Mouse (Mus musculus) ES-E14 (cell line): ENCODE data around the gene Nos1ap. TPM values are rescaled to one million over a fixed set of nuclear protein-coding genes. Genes with fewer than 3 reads are reported as not detected.

Experiments used
- DNase-seq: peaks from one replicate; pipeline ENCODE4 v3.0.0-alpha.2; 2013; ENCODE audit warnings: low read depth, low spot score
- H3K27ac ChIP-seq: 2 replicates; pipeline ENCODE4 v1.5.1; 2012; ENCODE audit warnings: low read depth, mild to moderate bottlenecking, low read length, moderate library complexity, mixed read lengths; ENCODE audit not compliant: poor library complexity, insufficient read depth, severe bottlenecking
- H3K36me3 ChIP-seq: 2 replicates; pipeline ENCODE4 v1.6.1; 2012; ENCODE audit warnings: mild to moderate bottlenecking, low read length, moderate library complexity, mixed read lengths; ENCODE audit not compliant: control insufficient read depth, poor library complexity, insufficient read depth, severe bottlenecking
- H3K4me1 ChIP-seq, 2 experiments: fragments of 150-350 bp in 1 of 2; sonication (generic) in 1 of 2; 2 replicates each; pipeline ENCODE4 v1.6.1; 2012; ENCODE audit warnings: low read length in 2 of 2, mild to moderate bottlenecking in 1 of 2, mixed read lengths in 1 of 2; ENCODE audit not compliant: control insufficient read depth in 2 of 2, insufficient read depth in 2 of 2, poor library complexity in 1 of 2
- H3K4me3 ChIP-seq, 2 experiments: fragments of 150-350 bp in 1 of 2; sonication (generic) in 1 of 2; 2 replicates each; pipeline ENCODE4 v1.5.1; 2012; ENCODE audit warnings: low read length in 2 of 2, low read depth in 1 of 2, mild to moderate bottlenecking in 1 of 2, mixed read lengths in 1 of 2; ENCODE audit not compliant: insufficient read depth in 1 of 2, poor library complexity in 1 of 2, severe bottlenecking in 1 of 2
- H3K9ac ChIP-seq: 2 replicates; pipeline ENCODE4 v1.6.1; 2012; ENCODE audit warnings: low read depth, mild to moderate bottlenecking, low read length, mixed read lengths; ENCODE audit not compliant: poor library complexity, insufficient read depth, severe bottlenecking
- H3K9me3 ChIP-seq: fragments of 150-350 bp; sonication (generic); 2 replicates; pipeline ENCODE4 v1.6.1; 2012; ENCODE audit warnings: low read depth, mild to moderate bottlenecking, low read length; ENCODE audit not compliant: control insufficient read depth, insufficient read depth
- CHD2 ChIP-seq: IDR thresholded peaks from 2 replicates; pipeline ENCODE4 v1.6.1; 2014; ENCODE audit warnings: mild to moderate bottlenecking, low read depth, low read length, inconsistent platforms
- HCFC1 ChIP-seq: IDR thresholded peaks from 2 replicates; pipeline ENCODE4 v1.6.1; 2012; ENCODE audit warnings: low read length, inconsistent platforms, borderline replicate concordance; ENCODE audit not compliant: insufficient read depth
- MAFK ChIP-seq: IDR thresholded peaks from 2 replicates; pipeline ENCODE4 v1.6.1; 2014; ENCODE audit warnings: mild to moderate bottlenecking, low read depth, low read length, inconsistent platforms; ENCODE audit not compliant: insufficient read depth
- ZC3H11A ChIP-seq: IDR thresholded peaks from 2 replicates; pipeline ENCODE4 v1.6.1; 2012; ENCODE audit warnings: low read depth, mild to moderate bottlenecking, inconsistent platforms, low read length, borderline replicate concordance
- ZNF384 ChIP-seq: IDR thresholded peaks from 2 replicates; pipeline ENCODE4 v1.6.1; 2012; ENCODE audit warnings: low read depth, low read length, inconsistent platforms
- in situ Hi-C, 2 experiments: fragments of 600-800 bp; cut with MboI; formaldehyde crosslinking; loops; one replicate each; pipeline ENCODE4 v1.15.1; 2025; ENCODE audit warnings: low sequenced_read_pairs in 2 of 2, inconsistent platforms in 1 of 2; ENCODE audit not compliant: unreplicated experiment in 2 of 2
- total RNA-seq: library from RNA; depleted of rRNA; stranded (reverse); fragments of 300-350 nt; gene quantifications from 2 replicates; pipeline ENCODE4 v1.2.3, GENCODE M21; 2012

The Nos1ap gene
- total RNA-seq, 1 experiment, result 0.49 TPM

- in situ Hi-C loops, result no loop called here
- Histone ChIP-seq H3K9me3 (no peaks in the 10 kb centered on the region), H3K27ac (no peak overlapping the region), H3K4me3 (no peak overlapping the region), H3K36me3 (no peaks in the 10 kb centered on the region), H3K4me1 (no peaks in the 10 kb centered on the region), H3K9ac (no peak overlapping the region)
- no peak for DNase-seq
- TF ChIP-seq ZNF384, result no peak
- TF ChIP-seq MAFK, result no peak
- TF ChIP-seq ZC3H11A, result no peak
- TF ChIP-seq HCFC1, result no peak
- no peak for TF ChIP-seq CHD2
Measured at GRCm38 (mm10) chr1:170503277-170503739, 86.4 kb downstream of the Nos1ap start.

- Histone ChIP-seq H3K9ac (no peak overlapping the region), H3K4me1 (no peaks in the 10 kb centered on the region), H3K9me3 (no peaks in the 10 kb centered on the region), H3K36me3 (no peaks in the 10 kb centered on the region), H3K27ac (no peak overlapping the region), H3K4me3 (no peak overlapping the region)
- TF ChIP-seq ZC3H11A, result no peak
- no peak for TF ChIP-seq MAFK
- TF ChIP-seq CHD2, result no peak
- no peak for TF ChIP-seq ZNF384
- TF ChIP-seq HCFC1, result no peak
- no peak for DNase-seq
- in situ Hi-C loops, result no loop called here
Measured at GRCm38 (mm10) chr1:170502491-170503276, 87.0 kb downstream of the Nos1ap start.

- in situ Hi-C loops, result no loop called here
- Histone ChIP-seq H3K9ac (no peak overlapping the region), H3K4me1 (no peaks in the 10 kb centered on the region)
Measured at GRCm38 (mm10) chr1:170501970-170502369, 87.7 kb downstream of the Nos1ap start.

GRCm38 (mm10) chr1:170501556-170501955 lies 88.1 kb downstream of the Nos1ap start:
- in situ Hi-C loops, result no loop called here
- no peak overlapping the region for H3K27ac ChIP-seq
- H3K36me3 ChIP-seq, result no peaks in the 10 kb centered on the region
- H3K4me1 ChIP-seq, result no peaks in the 10 kb centered on the region
- TF ChIP-seq MAFK, result no peak
- TF ChIP-seq ZC3H11A, result no peak
- no peak for TF ChIP-seq ZNF384
- no peak for TF ChIP-seq CHD2
- TF ChIP-seq HCFC1, result no peak
- H3K9ac ChIP-seq, result no peak overlapping the region
- no peak for DNase-seq
- no peak overlapping the region for H3K4me3 ChIP-seq
- H3K9me3 ChIP-seq, result no peaks in the 10 kb centered on the region

More at GRCm38 (mm10) chr1:170501970-170502369, 87.7 kb downstream of the Nos1ap start:
- Histone ChIP-seq H3K36me3 (no peaks in the 10 kb centered on the region), H3K4me3 (no peak overlapping the region), H3K27ac (no peak overlapping the region), H3K9me3 (no peaks in the 10 kb centered on the region)
- TF ChIP-seq CHD2, result no peak
- no peak for TF ChIP-seq HCFC1
- no peak for TF ChIP-seq ZNF384
- no peak for TF ChIP-seq ZC3H11A
- no peak for DNase-seq
